Mouse (Mus musculus) neural tube, embryonic 12.5 days (tissue): ENCODE measurements around the gene Znrf4. TPM values are rescaled to one million over a fixed set of nuclear protein-coding genes. Genes with fewer than 3 reads are reported as not detected.
A peak's percentile ranks its signal among the peaks of the same experiment; 100 is the strongest.

Experiments
- ATAC-seq: fragments of 200-750 bp; cut with Nextera tagmentation; 2 replicates; pipeline ENCODE4 v1.8.0; 2017; ENCODE audit warnings: low read depth, mild to moderate bottlenecking, moderate TSS enrichment, moderate library complexity; ENCODE audit not compliant: low FRiP score
- H3K27ac ChIP-seq: fragments of 300-500 bp; sonication (generic); 2 replicates; pipeline ENCODE4 v1.5.1; 2016
- H3K27me3 ChIP-seq: fragments of 300-500 bp; sonication (generic); replicated peaks from 2 replicates; pipeline ENCODE4 v1.6.1; 2016; ENCODE audit warnings: mild to moderate bottlenecking
- H3K36me3 ChIP-seq: fragments of 300-500 bp; sonication (generic); 2 replicates; pipeline ENCODE4 v1.6.1; 2016; ENCODE audit warnings: mild to moderate bottlenecking
- H3K4me1 ChIP-seq: fragments of 300-500 bp; sonication (generic); 2 replicates; pipeline ENCODE4 v1.6.1; 2016
- H3K4me2 ChIP-seq: fragments of 300-500 bp; sonication (generic); replicated peaks from 2 replicates; pipeline ENCODE4 v1.6.1; 2016; ENCODE audit warnings: mild to moderate bottlenecking
- H3K4me3 ChIP-seq: fragments of 300-500 bp; sonication (generic); 2 replicates; pipeline ENCODE4 v1.5.1; 2016
- H3K9ac ChIP-seq: fragments of 300-500 bp; sonication (generic); 2 replicates; pipeline ENCODE4 v1.6.1; 2016; ENCODE audit warnings: mild to moderate bottlenecking
- H3K9me3 ChIP-seq: fragments of 300-500 bp; sonication (generic); 2 replicates; pipeline ENCODE4 v1.6.1; 2016; ENCODE audit warnings: mild to moderate bottlenecking
- WGBS: fragments of 180-500 bp; shearing (Covaris S2); methylation state at CpG from one replicate; pipeline ENCODE4 v1.1.7; 2016; 5-methylcytosine and 5-hydroxymethylcytosine counted together
- polyA plus RNA-seq: library from polyadenylated mRNA; unstranded; fragments of >200 nt; fragmentation: Nextera tagmentation; extraction: Ambion mirVana; gene quantifications from 2 replicates; pipeline ENCODE4 v1.2.1, GENCODE M21; 2016

The Znrf4 gene
- polyA plus RNA-seq, 1 experiment from 2014 or later, result not detected

- Histone ChIP-seq H3K9ac (no peak overlapping the region), H3K4me1 (peaks cover 14% of the 10 kb centered on the region), H3K4me2 (no peak overlapping the region), H3K36me3 (no peaks in the 10 kb centered on the region), H3K9me3 (no peaks in the 10 kb centered on the region), H3K27me3 (peaks cover 13% of the 10 kb centered on the region; the same call in 1 of the 2 replicates), H3K4me3 (no peak overlapping the region), H3K27ac (no peak overlapping the region)
- ATAC-seq, result no peak
- WGBS, result 10% methylated on average over 6 of the region's 6 CpGs
Observed at GRCm38 (mm10) chr17:56479358-56479757, 32.9 kb downstream of the Znrf4 start.

- peaks cover 25% of the 10 kb centered on the region for H3K4me1 ChIP-seq
- ATAC-seq, result no peak
- 66% methylated on average over 11 of the region's 11 CpGs for WGBS
- H3K9me3 ChIP-seq, result no peaks in the 10 kb centered on the region
- H3K9ac ChIP-seq, result no peak overlapping the region
- no peak overlapping the region for H3K4me3 ChIP-seq
- H3K27me3 ChIP-seq, result peaks cover 13% of the 10 kb centered on the region; the same call in 1 of the 2 replicates
- no peaks in the 10 kb centered on the region for H3K36me3 ChIP-seq
- no peak overlapping the region for H3K4me2 ChIP-seq
- no peak overlapping the region for H3K27ac ChIP-seq
Observed at GRCm38 (mm10) chr17:56478191-56478611, 34.0 kb downstream of the Znrf4 start.

GRCm38 (mm10) chr17:56477191-56477818 is 34.9 kb downstream of the Znrf4 start:
- H3K27me3 ChIP-seq, result peaks cover 13% of the 10 kb centered on the region; the same call in 1 of the 2 replicates

GRCm38 (mm10) chr17:56476402-56476752 is 35.9 kb downstream of the Znrf4 start, which contains the start of gene Ptprs:
TSS of gene Ptprs (minus strand) at chr17:56476483.
- Histone ChIP-seq H3K4me2 (peak within 1 kb of the TSS; percentile 97), H3K27me3 (peaks cover 13% of the 10 kb centered on the region; the same call in 1 of the 2 replicates), H3K36me3 (no peaks in the 10 kb centered on the region), H3K27ac (peak within 1 kb of the TSS; percentile 89), H3K4me3 (peak within 1 kb of the TSS; percentile 91), H3K4me1 (peaks cover 44% of the 10 kb centered on the region), H3K9ac (peak within 1 kb of the TSS; percentile 99), H3K9me3 (no peaks in the 10 kb centered on the region)
- ATAC-seq, result peak; percentile 77
- under 1% methylated on average over 27 of the region's 27 CpGs for WGBS

More at GRCm38 (mm10) chr17:56477191-56477818, 34.9 kb downstream of the Znrf4 start:
- Histone ChIP-seq H3K9me3 (no peaks in the 10 kb centered on the region), H3K4me2 (no peak overlapping the region; the same call in 1 of the 2 replicates), H3K27ac (no peak overlapping the region), H3K36me3 (no peaks in the 10 kb centered on the region), H3K4me1 (peaks cover 34% of the 10 kb centered on the region), H3K4me3 (no peak overlapping the region), H3K9ac (no peak overlapping the region)
- ATAC-seq, result no peak
- 79% methylated on average over 19 of the region's 19 CpGs for WGBS

GRCm38 (mm10) chr17:56475584-56476401 is 36.4 kb downstream of the Znrf4 start:
- Histone ChIP-seq H3K4me2 (peak overlapping the region; percentile 97), H3K27me3 (peaks cover 17% of the 10 kb centered on the region; the same call in 1 of the 2 replicates), H3K36me3 (no peaks in the 10 kb centered on the region), H3K4me1 (peaks cover 50% of the 10 kb centered on the region), H3K27ac (peak overlapping the region; percentile 89), H3K9me3 (no peaks in the 10 kb centered on the region), H3K4me3 (peak overlapping the region; percentile 91), H3K9ac (peak overlapping the region; percentile 99)
- peak; percentile 45 for ATAC-seq
- WGBS, result under 1% methylated on average over 66 of the region's 66 CpGs

DNA sequence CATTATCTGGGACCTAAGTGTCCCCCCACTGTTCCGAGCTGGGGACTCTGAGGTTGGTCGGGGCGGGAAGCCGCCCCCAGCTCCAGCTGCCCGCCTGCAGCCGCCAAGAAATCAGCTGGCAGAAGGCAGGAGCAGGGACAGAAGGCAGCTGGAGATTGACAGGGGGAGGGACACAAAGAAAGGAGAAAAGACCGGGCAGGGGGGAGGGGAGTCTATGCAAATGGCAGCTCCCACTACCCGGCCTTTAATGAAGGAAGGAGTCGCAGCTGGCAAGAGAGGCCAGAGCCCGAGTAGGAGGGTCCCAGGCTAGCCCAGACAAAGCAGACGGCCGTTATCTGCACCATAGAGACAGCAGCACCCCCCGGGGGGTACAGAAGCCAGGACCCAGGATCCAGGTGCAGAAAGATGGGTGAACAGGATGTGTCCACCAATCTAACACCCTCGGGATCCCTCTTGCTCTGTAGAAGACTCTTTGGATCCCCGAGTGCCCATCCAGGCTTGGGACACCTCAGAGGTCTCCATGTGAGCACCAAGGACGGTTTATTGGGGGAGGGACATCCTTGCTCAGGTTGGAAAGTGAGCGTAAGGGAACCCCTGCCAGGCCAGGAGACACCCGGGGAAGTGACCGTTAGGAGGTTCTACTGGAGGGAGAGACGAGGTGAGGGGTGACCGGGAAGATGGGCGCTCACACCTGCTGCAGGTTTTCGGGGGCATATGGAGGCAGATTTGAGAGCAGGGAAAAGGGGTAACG is 37.2 kb downstream of the Znrf4 start:
- peak; percentile 42 for ATAC-seq
- 2% methylated on average over 24 of the region's 24 CpGs for WGBS
- peak overlapping the region; percentile 89 for H3K27ac ChIP-seq
- no peaks in the 10 kb centered on the region for H3K9me3 ChIP-seq
- no peaks in the 10 kb centered on the region for H3K36me3 ChIP-seq
- H3K4me1 ChIP-seq, result peaks cover 57% of the 10 kb centered on the region
- peak overlapping the region; percentile 91 for H3K4me3 ChIP-seq
- peaks cover 17% of the 10 kb centered on the region; the same call in 1 of the 2 replicates for H3K27me3 ChIP-seq
- peak overlapping the region; percentile 97 for H3K4me2 ChIP-seq
- peak overlapping the region; percentile 99 for H3K9ac ChIP-seq

- WGBS, result 5% methylated on average over 32 of the region's 32 CpGs
- H3K4me2 ChIP-seq, result peak overlapping the region; percentile 97
- H3K27ac ChIP-seq, result peak overlapping the region; percentile 89
- no peaks in the 10 kb centered on the region; the same call in 1 of the 2 replicates for H3K36me3 ChIP-seq
- H3K9me3 ChIP-seq, result no peaks in the 10 kb centered on the region
- H3K9ac ChIP-seq, result peak overlapping the region; percentile 99
- peak overlapping the region; percentile 91 for H3K4me3 ChIP-seq
- H3K4me1 ChIP-seq, result peaks cover 64% of the 10 kb centered on the region
- no peak for ATAC-seq
- H3K27me3 ChIP-seq, result peaks cover 17% of the 10 kb centered on the region; the same call in 1 of the 2 replicates
Observed at GRCm38 (mm10) chr17:56474311-56474830, 37.9 kb downstream of the Znrf4 start.

GRCm38 (mm10) chr17:56473611-56473905 is 38.7 kb downstream of the Znrf4 start:
- Histone ChIP-seq H3K9ac (peak overlapping the region; percentile 99), H3K9me3 (no peaks in the 10 kb centered on the region), H3K4me1 (peaks cover 72% of the 10 kb centered on the region), H3K27ac (0 out of 2 replicates have a peak overlapping the region, but pooled peaks have one; percentile 4), H3K4me2 (peak overlapping the region; percentile 97), H3K36me3 (peaks cover 8% of the 10 kb centered on the region; the same call in 1 of the 2 replicates), H3K27me3 (peaks cover 17% of the 10 kb centered on the region; the same call in 1 of the 2 replicates), H3K4me3 (peak overlapping the region; percentile 91)
- 3% methylated on average over 11 of the region's 11 CpGs for WGBS
- ATAC-seq, result no peak

- 0 out of 2 replicates have a peak overlapping the region, but pooled peaks have one; percentile 4 for H3K27ac ChIP-seq
- peaks cover 78% of the 10 kb centered on the region for H3K4me1 ChIP-seq
- no peaks in the 10 kb centered on the region for H3K9me3 ChIP-seq
- peak overlapping the region; percentile 99 for H3K9ac ChIP-seq
- H3K36me3 ChIP-seq, result peaks cover 12% of the 10 kb centered on the region; the same call in 1 of the 2 replicates
- no peak for ATAC-seq
- WGBS, result 2% methylated on average over 50 of the region's 50 CpGs
- peak overlapping the region; percentile 91 for H3K4me3 ChIP-seq
- peak overlapping the region; percentile 97 for H3K4me2 ChIP-seq
- peaks cover 12% of the 10 kb centered on the region; the same call in 1 of the 2 replicates for H3K27me3 ChIP-seq
Observed at GRCm38 (mm10) chr17:56472733-56473610, 39.3 kb downstream of the Znrf4 start.

GRCm38 (mm10) chr17:56472121-56472520 is 40.1 kb downstream of the Znrf4 start:
- Histone ChIP-seq H3K27ac (no peak overlapping the region), H3K4me2 (peak overlapping the region; percentile 97), H3K4me1 (peaks cover 82% of the 10 kb centered on the region), H3K9me3 (no peaks in the 10 kb centered on the region), H3K27me3 (peaks cover 6% of the 10 kb centered on the region; the same call in 1 of the 2 replicates), H3K4me3 (peak overlapping the region; percentile 91), H3K36me3 (peaks cover 12% of the 10 kb centered on the region; the same call in 1 of the 2 replicates), H3K9ac (peak overlapping the region; percentile 99; the same call in 1 of the 2 replicates)
- 10% methylated on average over 16 of the region's 16 CpGs for WGBS
- ATAC-seq, result no peak
